Mouse (Mus musculus): ENCODE measurements around the gene Hist2h2ac.
"Not testable (repeated sequence)": the region's sequence is repeated elsewhere in the genome, so short reads cannot be mapped to it uniquely, and the experiment has no call there.

The Hist2h2ac gene

DNA sequence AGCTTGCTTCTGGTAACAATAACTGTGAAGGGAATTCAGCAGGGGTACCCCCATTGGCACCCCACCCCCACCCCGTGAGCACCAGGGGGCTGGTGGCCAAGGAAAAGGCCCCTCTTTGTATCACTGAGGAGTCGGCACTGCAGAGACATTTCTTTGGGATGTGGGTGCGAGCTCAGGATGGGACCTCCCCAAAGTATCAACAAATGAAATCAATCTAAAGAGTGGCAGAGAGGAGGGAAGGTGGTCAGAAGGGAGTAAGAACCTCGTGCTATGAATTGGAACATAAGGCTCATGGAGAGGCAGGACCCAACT, 28.3 kb upstream of the Hist2h2ac start:
- no peak for DNase-seq (ENCODE audit: low spot score in 2 of 2)

DNA sequence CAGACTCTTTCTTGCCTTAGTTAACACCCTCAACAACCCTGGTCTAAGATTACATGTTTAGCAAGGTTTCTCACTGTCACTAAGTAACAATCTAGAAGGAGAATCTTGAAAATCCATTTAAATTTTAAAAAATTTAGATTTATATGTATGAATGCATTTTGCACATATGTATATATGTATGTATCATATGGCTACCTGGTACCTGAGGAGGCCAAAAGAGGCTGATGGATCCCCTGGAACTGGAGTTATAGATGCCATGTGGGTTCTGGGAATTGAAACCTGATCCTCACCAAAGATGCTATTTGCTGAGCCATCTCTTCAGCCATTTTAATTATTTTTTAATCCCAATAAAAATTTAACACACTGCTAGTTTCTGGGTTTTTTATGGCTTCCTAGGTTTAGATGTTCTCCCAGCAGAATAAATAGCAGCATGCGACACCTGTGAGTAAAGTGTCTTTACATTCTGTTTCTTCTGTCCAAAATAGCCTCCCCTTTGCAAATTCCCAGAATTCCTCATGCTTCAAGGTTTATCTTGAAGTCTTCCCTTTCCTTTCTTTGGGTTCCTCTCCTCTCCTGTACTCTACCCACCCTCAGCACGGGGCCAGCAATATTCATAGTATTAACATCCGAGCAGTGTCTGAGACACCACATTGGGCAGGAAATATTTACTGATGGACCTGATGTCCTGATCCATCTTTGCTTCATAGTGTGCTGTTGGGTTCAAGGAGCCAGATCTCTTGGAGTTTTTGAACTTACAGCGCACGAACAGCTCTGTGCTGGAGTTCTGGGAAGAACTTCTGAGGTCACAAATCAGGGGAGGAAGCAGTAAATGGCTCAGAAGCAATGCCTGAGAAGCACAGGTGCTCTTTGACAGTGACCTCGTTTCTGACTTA, 27.7 kb upstream of the Hist2h2ac start:
- no peak for DNase-seq (ENCODE audit: low spot score in 2 of 2)

DNA sequence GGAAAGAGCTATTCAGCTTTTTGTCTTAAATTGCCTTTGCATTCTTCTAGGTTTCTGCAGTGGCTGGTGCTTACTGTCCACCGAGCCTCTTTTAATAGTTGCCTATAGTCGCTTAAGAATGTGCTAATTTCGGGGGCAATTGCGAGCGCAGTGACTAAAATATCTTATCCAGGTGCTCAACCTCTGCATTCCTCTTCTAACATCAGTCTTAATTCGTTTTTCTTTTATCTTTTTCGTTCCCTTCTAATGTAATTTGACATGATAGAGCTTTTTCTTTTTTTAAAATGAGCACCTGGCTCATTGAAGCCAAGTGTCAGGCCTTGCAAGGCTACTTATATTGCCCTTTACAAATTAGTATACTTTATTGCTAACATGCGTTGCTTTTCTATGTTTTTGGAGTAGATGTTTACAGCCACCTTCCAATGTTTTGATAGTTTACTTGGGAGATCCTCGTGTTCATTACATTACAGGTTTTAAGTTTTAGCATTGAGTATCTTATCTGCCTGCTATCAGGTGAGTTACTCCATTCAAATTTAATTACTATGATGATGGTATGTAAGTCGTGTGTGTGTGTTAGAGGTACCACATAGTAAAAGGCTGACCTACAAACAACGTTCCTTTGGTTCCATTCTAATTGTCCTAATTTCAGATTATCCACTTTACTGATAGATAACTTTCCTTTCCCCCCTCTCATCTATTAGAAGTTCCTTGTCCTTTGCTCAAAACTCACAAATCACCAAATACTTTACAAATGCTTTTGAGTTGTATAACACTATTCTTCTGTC, 26.9 kb upstream of the Hist2h2ac start:
- DNase-seq (ENCODE audit: low spot score in 2 of 2), result no peak

DNA sequence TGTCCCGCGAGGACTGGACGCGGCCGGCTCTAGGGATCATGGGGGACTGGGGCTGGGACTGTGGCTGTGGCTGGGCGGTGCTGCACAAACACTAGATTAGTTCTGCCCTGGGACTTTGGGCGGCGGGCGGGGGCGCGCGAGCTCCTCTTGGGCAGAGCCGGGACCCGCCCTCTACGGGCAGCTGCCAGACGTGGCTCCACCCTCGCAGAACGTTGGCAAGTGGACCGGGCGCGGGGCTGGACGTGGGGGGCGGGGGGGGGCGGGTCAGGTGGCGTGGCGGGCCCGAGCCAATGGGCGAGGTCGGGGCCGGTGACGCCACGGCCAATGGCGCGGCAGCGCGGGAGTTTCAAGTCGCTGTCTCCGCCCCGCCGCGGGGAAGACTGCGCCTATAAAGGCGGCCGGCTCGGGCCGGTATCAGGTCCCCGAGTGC, 25.8 kb upstream of the Hist2h2ac start, which contains the start of gene Hist2h3c1:
Gene Hist2h3c1, plus strand, starts transcription at position 259 of the 430 bp plus-strand sequence.
- DNase-seq (ENCODE audit: low spot score in 2 of 2), result not testable (repeated sequence)

DNA sequence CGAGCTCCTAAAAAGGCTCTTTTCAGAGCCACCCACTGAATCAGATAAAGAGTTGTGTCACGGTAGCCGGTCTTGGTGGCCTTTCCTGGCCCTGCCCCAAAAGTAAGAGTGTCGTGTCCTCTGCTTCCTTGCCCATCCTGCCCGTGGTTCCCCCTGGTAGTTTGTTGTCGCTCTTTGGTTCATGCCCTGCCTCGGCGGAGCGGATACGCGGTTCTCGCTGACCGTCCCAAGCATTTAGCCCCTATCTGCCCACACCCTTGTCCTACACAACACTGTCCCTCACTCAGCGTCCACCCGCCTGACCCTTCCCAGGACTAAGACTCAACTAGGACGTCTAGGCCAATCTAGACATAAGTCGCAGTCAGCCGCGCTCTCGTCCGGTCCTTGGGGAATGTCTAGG, 25.3 kb upstream of the Hist2h2ac start:
- not testable (repeated sequence) for DNase-seq (ENCODE audit: low spot score in 2 of 2)

DNA sequence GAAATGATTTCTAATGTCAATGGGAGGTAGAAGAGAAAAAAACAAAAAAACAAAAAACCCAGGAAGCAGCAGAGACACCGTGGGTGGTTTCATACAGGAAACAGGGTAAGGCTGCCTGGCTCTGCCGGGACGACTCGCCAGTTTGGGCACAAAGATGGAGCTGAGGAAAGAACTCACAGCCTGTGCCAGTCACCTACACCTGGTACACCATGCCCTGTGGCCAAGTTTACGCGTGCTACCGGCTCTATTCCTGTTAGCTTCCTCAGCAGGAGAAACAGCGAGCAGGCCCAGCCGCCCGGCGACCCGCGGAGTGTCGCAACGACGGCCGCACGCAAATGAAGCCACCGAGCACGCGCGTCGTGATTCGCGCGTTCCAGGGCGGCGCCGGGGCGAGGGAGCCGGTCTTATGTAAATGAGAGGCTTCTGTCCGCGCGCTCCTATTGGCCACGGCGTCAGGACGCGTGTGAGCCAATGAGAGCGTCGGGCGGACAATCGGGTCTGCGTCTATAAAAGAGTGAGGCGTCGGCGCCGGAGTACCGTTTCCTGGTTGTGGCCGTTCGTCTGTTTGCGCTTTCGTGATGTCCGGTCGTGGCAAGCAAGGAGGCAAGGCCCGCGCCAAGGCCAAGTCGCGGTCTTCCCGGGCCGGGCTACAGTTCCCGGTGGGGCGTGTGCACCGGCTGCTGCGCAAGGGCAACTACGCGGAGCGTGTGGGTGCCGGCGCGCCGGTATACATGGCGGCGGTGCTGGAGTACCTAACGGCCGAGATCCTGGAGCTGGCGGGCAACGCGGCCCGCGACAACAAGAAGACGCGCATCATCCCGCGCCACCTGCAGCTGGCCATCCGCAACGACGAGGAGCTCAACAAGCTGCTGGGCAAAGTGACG, 24.6 kb upstream of the Hist2h2ac start, which contains the start of gene Hist2h2aa1:
Gene Hist2h2aa1, plus strand, starts transcription at position 495 of the 884 bp plus-strand sequence.
- DNase-seq (ENCODE audit: low spot score in 2 of 2), result peak; percentile 88 to 92

DNA sequence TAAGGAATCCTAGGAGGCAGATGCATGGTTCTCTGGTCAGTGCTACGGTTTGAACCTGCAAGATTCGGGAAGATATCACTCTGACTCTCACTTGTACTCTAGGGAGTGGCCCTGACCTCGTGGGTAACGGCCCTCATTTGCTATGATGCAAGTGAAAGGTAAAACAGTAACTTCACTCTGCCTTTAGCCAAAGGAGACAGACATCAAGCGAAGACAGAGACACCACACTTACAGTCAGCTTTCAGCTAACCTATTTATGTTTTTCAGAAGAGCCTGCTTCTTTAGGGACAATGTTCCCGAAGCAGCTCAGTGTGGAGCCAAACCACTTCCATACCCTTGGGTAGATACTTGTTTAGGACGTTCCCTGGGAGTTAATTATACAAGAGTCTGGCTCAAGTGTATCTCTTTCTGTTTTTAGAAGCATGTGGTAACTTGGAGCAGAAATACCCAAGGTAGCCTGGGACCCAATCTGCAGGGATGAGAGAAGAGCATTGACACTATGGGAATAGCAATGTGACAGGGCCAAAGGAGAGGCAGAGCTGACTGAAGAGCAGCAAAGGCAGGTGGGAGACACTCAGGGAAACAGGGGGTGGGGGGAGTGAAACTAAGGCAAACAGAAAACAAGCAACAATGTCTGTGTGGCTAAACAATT, 23.4 kb upstream of the Hist2h2ac start:
- no peak for DNase-seq (ENCODE audit: low spot score in 2 of 2)

DNA sequence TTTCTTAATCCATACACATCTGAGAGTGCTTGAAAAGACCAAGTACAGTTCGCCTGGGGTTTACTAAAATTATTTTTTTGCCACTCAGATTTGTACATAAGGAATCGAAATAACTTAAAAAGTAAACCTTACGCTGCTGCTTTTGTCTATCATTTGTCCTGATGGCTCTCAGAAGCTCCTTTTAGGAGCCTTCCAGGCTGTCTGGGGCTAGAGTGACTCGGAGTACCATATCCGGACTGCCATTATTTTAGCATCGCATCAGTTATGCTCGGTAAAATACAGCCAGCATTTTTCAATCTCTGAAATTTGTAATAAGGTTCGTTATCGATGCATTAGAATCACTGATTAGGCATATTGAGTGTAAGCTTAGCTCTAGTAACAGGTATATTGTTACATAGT, 20.1 kb upstream of the Hist2h2ac start:
- no peak for DNase-seq (ENCODE audit: low spot score in 2 of 2)

DNA sequence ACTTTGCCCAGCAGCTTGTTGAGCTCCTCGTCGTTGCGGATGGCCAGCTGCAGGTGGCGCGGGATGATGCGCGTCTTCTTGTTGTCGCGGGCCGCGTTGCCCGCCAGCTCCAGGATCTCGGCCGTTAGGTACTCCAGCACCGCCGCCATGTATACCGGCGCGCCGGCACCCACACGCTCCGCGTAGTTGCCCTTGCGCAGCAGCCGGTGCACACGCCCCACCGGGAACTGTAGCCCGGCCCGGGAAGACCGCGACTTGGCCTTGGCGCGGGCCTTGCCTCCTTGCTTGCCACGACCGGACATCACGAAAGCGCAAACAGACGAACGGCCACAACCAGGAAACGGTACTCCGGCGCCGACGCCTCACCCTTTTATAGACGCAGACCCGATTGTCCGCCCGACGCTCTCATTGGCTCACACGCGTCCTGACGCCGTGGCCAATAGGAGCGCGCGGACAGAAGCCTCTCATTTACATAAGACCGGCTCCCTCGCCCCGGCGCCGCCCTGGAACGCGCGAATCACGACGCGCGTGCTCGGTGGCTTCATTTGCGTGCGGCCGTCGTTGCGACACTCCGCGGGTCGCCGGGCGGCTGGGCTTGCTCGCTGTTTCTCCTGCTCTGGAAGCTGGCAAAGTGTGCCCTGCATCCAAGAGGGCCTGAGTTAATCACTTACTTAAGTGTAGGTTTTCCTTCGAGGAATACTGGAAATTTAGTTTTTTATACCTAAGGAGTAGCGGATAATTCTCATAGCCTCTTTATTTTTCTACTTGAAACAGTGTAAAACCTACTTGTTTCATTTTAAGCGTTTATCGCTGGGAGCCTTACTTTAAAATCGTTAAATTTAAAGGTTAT, 19.5 kb upstream of the Hist2h2ac start, which contains the start of gene Hist2h2aa2:
Gene Hist2h2aa2, minus strand, starts transcription at position 328 of the 850 bp plus-strand sequence.
- DNase-seq (ENCODE audit: low spot score in 2 of 2), result peak; percentile 97

DNA sequence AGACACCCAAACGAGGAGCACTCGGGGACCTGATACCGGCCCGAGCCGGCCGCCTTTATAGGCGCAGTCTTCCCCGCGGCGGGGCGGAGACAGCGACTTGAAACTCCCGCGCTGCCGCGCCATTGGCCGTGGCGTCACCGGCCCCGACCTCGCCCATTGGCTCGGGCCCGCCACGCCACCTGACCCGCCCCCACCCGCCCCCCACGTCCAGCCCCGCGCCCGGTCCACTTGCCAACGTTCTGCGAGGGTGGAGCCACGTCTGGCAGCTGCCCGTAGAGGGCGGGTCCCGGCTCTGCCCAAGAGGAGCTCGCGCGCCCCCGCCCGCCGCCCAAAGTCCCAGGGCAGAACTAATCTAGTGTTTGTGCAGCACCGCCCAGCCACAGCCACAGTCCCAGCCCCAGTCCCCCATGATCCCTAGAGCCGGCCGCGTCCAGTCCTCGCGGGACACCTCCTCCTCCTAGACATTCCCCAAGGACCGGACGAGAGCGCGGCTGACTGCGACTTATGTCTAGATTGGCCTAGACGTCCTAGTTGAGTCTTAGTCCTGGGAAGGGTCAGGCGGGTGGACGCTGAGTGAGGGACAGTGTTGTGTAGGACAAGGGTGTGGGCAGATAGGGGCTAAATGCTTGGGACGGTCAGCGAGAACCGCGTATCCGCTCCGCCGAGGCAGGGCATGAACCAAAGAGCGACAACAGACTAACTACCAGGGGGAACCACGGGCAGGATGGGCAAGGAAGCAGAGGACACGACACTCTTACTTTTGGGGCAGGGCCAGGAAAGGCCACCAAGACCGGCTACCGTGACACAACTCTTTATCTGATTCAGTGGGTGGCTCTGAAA, 18.5 kb upstream of the Hist2h2ac start, which contains the start of gene Hist2h3c2:
Gene Hist2h3c2, minus strand, starts transcription at position 174 of the 840 bp plus-strand sequence.
- DNase-seq (ENCODE audit: low spot score in 2 of 2), result peak in 1 of 2 experiments; percentile 40

DNA sequence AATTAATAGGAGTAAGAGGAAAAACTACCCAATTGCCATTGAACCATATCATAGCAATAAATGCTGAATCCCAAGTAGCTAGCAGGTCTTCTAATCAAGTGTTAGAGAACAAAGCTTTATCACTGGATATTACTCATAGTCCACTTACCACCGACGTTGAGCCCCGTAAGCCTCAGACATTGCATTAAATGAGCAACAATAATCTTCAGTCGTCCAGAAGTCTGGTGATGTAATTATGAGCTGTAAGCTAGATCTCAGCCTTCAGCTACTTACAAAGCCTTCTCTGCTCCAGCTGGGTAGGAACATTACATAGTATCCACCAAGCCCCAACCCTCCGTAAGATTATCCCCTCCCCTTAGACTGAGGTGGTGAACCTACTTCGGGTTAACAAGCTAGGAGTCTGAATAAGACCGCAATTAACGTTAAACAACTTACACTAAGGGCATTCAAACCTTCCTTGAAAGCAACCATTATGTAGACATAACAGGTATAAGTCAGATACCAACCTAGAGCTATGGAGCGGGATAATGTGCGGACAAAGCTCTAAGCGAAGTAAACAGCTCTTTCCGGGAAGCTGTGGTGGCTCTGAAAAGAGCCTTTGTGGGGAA, 17.3 kb upstream of the Hist2h2ac start:
- no peak for DNase-seq (ENCODE audit: low spot score in 2 of 2)

DNA sequence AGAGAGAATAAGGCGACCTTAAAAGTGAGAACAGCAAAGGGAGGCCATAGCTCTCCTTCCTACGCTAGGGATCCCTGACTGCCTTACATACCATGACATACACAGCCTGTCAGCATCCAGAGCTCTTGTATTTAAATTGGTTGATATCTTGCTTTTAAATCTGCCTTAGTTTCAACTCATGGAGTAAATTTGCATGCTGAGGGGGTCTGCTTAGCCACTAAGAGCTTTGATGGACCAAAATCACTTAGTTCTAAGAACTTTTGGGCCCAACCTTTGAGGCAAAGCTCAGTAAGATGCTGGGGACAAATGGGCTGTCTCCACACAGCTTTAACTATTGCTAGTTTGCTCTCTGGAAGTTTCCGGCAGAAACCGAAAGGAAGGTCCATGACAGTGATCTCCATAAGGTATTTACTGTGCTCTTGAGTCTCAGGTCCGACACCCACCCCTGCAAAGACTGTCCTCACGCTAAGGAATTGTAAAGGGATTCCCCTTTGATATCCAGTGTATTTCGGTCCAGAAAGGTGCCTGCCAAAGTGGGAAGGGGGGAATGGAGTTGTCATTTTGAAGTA, 16.7 kb upstream of the Hist2h2ac start:
- DNase-seq (ENCODE audit: low spot score in 2 of 2), result no peak

DNA sequence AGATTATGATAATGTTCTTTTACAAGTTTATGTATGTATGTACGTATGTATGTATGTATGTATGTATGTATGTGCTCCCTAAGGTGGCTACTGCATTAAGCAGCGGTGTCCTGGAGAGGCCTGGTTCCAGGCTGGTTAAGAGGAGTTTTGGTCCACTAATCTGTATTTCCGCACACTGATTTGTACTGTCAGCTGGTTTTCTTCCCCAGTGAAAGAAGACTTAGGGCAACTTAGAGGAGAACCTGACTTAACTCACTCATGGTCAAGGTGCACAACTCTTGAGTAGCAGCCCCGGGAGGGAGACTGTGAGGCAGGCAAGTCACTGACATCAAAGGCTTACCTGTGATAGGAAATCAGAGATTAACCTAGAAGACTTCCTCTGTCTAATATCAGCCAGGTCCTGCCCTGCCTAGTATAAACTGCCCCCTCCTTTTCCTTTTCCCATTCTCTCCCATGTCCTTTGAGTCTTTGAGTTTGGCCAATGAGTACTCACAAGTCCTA, 16.2 kb upstream of the Hist2h2ac start:
- DNase-seq (ENCODE audit: low spot score in 2 of 2), result no peak

DNA sequence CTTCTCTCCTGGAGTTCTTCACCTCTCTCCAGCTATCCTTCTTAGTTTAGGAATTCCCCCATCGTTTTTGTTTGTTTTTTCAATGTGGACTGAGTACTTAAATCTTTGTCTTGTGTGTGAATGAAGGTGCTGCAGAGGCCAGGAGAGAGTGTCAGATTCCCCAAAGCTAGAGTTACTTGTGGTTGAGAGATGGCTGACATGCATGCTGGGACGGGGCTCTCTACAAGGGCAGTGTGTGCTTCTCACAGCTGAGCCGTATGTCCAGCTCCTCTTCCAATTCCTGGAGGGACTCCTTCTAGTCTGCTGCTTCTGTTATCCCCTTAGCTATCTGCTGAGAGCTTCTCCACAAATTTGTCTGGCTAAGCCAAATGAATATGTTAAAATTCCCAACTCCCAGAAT, 15.2 kb upstream of the Hist2h2ac start:
- DNase-seq (ENCODE audit: low spot score in 2 of 2), result no peak

DNA sequence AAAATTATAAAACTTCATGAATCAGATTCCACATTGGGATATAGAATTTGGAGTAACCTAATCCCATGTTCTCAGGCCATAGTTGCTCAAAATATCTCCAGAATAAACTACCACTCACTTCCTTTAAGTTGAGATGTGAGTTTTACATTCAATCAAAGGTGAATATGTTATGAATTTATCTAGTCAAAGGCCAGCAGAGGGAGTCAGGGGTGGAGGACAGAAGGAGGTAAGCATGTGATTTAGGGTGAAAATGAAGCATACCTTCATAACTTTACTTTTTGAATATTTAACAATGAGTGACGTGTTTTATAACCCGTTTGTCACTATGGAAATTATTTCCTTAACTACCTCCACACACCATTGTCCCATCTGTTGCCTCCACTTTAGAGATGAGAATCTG, 14.2 kb upstream of the Hist2h2ac start:
- DNase-seq (ENCODE audit: low spot score in 2 of 2), result no peak

DNA sequence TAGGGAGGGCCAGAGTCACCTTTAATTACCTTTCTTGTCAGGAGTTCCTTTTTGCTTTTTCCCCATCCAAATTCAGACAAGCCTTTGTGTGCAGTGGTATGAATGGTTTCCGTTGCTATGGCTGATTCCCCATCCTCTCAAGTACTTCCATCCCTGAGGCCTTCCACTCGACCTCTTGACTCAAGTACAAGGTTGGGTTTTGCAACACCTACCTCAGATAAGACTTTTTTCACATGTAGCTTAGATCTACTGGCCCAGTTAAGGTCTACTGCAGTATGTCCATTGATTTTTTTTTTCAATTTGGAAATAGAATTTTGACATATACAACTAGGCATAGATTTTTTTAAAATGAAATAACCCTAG, 11.1 kb upstream of the Hist2h2ac start:
- no peak for DNase-seq (ENCODE audit: low spot score in 2 of 2)

DNA sequence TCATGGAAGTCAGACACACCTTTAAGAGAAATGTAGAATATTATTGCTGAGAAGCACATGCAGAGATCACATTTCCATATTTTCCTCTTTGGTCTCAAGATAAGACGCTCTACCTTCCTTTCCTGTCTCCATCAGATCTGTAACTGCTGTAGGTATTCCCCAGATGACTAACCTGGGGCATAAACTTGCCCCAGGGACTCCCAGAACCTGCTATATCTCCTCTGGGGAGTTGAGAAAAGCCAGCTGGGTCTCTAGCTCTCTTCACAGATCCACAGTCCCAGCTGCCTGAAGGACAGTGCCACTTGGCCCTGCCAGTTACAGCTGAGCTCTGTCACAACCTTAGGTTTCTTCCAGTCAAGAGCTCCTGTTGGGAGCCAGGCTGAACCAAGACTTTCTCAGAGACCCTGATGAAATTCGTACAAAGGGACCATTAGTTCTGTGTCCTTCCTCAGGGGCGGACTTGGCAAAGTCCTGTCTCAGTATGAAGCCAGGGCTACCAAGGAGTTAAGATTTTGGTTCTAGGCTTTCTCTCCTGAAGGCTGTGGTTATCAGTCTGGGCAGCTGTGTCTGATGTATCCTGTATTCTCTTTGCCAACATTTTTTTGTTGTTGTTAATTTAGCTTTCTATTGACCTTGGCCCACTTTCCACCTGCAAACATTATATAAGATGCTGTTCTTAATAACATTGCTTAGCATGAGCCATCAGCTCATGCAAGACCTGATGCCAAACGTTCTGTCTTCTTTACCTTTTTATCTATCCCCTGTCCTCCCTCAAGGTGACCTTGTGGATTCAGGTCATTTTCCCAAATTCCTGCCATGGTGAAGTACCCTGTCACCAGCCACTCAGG, 10.5 kb upstream of the Hist2h2ac start:
- DNase-seq (ENCODE audit: low spot score in 2 of 2), result no peak

Measured in right cerebral cortex, postnatal 10 days (tissue).